Mouse (Mus musculus) right cerebral cortex, adult 18-20 months (tissue): ENCODE results near the gene Mvd.

Source experiments
- DNase-seq: peaks from one replicate; pipeline ENCODE4 v3.0.0; 2022; ENCODE audit warnings: mixed read lengths

Gene Mvd

DNA sequence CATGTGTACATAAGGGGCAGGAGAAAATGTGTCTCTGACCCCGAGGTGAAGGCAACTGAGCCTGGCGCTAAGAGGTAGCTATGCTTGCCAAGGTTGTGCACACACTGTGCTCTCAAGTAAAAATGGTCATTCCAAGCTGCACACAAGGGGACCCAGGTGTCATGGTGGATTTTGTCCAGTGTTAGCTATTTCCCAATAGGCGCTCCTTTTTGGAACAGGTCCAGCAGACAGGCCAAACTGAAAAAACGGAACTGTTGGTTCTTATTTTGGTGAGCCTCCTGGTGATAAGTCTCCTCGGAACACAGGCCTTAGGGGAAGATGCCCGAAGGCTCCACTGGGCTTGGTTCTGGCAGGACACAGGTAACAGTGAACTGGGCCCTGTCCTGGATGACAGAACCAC, 11.2 kb upstream of the Mvd start:
- no peak for DNase-seq

DNA sequence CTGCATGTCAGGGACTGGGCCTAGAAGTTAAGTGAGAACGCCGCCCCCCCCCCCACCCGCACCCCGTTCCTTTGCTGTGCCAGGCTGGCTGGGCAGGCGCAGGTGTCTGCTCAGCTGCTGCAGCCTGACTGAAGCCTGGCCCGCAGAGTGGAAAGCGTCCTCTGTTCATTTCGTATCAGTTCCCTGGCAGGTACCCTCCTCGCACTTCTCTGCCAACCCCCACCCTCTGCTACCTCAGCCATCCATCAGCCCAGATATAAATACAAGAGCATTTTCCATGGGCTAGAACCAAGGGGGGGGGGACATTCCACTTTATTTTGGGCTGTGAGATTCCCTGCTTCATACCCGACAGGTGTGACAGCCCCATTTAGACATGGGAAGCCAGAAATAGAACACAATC, 8.9 kb upstream of the Mvd start:
- DNase-seq: no peak

GRCm38 (mm10) chr8:122451161-122451703, 8.0 kb upstream of the Mvd start:
- DNase-seq: no peak

DNA sequence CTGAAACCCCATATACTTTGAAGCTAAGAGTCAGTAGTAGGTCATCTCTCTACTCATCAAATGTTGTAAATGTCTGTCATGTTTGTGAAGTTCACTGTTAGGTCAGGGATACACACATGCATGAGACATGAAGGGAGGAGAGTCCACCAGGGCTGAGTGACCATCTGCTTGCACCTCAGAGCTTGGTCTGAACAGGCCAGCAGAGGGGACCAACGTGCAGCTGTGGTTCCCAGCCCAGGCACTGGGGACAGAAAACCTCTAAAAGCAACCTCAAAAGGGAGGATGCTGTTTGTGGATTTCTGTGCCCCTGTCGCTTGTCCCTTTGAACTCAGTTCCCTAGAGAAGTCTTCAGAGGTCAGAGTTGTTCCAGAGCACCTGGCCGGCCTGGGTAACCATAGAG, 2.0 kb upstream of the Mvd start:
- DNase-seq: no peak

DNA sequence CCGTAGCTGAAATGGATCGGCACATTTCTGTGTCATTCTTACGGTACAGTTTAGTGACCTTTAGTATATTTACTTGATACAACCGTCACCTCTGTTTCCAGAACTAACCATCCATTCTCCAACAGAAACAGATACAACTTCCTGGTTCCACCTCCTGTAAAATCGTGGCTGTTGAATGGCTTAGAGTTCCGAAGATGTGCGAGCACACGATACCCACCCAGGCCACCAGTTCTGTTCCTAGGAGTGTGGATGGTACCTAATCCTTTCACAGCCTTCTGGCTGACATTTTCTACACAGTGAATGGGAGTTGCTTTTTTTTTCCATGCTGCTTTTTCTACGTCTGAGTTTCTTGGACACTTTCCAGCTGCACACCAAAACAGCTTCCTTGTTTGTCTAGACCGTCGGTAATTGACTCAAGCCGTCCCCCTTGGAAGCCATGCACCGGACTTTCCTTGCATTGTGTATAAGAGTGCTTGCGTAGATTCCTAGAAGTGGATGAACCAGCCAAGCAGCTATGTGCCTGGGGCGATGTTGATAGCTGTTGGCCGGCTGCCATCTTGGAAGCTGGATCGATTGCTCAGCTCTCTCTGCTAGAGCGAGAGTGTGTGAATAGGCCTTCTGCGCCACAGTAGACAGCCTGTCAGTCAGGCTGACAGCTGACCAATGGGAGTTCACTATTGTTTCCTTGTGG, 981 bp upstream of the Mvd start:
- peak; percentile 84 for DNase-seq

- no peak for DNase-seq
Observed at GRCm38 (mm10) chr8:122442781-122443180, 441 bp downstream of the Mvd start.

DNA sequence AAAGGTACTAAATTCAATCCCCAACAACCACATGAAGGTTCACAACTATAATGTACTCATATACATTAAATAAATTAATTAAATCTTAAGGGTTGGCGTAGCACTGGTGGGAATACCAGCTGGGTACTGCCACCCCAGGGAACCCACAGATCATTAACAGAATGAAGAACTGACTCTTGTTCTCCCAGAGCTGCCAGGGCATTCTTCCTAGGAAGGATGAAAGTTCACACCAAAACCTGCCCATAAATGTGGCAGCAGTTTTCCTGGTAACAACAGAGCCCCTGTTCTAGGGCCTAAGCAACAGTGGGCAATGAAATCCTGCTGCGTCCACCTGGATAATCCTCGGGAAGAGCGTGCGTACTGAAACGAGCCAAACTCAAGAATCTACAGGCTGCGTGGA, 866 bp downstream of the Mvd start:
- DNase-seq: no peak

GRCm38 (mm10) chr8:122441326-122441725, 1.9 kb downstream of the Mvd start:
- no peak for DNase-seq

- DNase-seq: no peak
Observed at GRCm38 (mm10) chr8:122439336-122439735, 3.9 kb downstream of the Mvd start.

DNA sequence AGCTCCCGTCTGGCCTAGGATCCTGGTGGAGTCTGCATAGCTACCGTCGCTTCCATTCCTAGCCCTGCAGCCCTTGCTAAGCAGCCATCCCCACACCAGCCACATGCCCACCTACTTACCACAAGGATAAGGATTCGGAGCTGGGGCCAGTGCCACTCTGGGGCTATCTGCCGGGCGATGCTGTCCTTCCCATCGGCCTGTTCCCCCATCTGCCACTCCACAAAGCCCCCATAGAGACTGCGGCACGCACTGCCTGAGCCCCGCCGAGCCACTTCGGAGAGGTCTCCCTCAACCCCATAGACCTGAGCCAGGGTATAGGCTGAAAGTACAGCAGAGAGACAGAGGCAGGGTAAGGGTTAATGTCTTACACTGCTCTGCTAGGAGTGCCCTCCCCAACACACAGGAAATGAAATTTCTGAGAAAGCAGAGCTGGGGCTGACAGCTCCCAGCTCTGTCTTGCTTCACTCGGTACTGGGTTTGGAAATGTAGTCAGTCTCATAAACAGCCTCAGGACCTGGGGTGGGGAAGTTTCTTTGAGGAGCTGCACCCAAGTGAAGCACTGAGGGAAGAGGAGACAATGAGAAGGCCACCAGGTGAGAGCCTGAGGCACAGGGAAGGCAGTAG, 5.4 kb downstream of the Mvd start:
- no peak for DNase-seq

DNA sequence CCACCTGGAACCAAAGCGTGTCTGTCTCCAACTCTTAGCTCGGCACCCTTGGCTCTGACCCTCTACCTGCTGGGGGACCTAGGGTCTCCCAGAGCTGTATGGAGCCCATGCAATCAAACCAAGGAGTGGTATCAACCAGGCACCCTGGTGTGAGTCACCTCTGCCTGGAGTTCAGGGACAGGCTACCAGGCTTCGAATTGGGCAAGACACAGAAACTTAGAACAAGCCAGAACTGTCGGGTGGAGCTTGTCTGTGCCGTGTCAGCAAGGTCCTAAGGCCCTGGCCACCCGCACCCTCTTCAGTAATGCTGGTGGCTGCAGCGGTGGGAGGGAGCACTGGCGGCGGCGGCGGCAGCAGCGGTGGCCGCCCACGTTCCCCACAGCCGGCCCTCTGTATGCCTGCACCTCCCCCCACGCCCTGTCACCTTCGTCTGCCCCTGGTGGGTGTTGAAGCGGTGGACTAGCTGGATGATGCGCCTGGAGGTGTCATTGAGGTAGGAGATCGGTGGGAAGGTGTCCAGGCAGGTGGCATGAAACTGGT, 6.6 kb downstream of the Mvd start:
- no peak for DNase-seq

- no peak for DNase-seq
Observed at GRCm38 (mm10) chr8:122436146-122436545, 7.1 kb downstream of the Mvd start.

DNA sequence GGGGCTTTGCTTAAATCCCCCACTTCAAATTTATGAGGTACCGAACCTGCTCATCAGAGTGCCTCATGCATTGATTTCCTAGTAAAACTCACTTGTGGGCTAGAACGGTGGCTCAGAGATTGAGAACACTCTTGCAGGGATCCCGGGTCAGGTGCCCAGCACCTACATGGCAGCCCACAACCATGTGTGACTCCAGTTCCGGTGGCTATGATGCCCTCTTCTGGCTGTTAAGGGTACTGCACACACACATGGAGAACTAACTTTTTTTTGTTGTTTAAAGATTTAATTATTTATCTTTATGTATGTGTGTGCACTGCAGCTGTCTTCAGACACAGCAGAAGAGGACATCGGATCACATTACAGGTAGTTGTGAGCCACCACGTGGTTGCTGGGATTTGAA, 7.8 kb downstream of the Mvd start:
- no peak for DNase-seq

- no peak for DNase-seq
Observed at GRCm38 (mm10) chr8:122433269-122433905, 9.8 kb downstream of the Mvd start.

DNA sequence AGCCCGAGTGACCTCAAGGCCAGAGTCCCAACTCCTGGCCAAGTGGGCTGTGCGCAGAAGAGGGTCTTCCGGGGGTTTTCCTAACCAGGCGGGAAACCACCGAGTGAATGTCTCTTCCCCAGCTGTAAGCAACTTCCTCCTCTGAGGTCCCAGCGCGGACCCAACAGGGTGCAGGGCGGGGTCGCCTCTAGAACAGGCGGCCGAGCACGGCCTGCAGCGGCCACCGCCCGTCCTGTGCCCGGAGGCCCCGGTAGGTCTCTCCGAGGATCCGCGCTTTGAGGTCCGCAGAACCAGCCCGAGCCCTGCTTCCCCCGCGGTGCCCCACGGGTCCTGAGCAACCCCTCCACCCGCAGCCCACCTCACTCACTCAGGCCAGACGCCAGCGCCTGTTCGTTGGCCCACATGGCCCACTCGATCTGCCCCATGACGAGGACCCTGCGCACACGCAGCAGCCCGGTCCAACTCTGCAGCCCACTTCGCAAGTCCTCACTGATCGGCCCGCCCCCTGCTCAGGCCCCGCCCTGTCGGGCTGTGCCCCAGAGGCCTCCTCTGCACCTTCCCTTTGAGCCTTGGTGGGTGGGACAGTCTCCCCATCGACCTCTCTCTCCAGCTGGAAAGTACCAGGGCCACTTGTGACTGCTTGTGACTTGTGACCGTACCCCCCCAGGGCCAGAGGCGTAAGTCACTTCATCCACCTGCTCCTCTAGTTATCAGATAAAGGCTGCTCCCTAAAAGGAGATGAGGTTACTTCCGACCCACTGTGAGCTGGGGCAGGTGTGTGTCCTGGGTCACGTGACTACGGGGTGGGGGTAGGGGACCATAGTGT, 10.6 kb downstream of the Mvd start, which contains the start of gene Cyba:
TSS of gene Cyba (minus strand) at position 488 of the 826 bp plus-strand sequence.
- no peak for DNase-seq

DNA sequence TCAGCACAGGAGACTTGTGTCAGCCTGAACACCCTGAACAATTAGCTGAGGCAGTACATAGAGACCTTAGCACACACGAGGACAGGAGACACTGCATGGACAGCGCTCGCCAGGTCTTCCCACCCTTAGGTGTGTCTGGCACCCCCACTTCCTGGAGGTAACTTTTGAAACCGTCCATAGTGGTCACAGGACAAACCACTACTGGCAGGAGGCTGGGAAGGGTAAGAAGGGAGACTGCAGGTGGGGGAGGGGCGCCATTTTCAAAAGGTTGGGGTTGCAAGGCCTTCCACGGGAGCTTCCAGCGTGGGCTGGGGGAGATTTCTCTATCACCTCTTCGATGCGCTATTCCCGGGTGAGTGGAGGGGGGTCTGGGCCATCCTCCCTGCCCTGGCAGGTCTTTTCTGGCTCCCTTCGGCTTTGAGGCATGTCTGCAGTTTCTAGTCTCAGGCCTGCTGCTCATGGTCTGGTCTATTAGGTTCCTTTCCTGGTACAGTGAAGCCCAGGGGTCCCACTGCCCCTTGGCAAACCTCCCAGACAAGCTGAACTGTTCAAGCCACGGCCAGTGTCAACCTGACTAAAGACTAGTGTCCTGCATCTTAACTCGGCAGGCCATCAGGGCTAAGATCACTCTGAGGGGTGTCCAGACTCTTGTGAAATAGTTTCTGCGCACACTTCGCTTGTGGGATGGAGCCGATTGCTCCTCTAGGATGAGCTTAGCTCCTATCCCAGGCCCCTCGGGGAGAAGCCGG, 11.4 kb downstream of the Mvd start:
- no peak for DNase-seq

GRCm38 (mm10) chr8:122430646-122431045, 12.6 kb downstream of the Mvd start:
- DNase-seq: no peak

GRCm38 (mm10) chr8:122430058-122430636, 13.1 kb downstream of the Mvd start:
- DNase-seq: peak; percentile 33

DNA sequence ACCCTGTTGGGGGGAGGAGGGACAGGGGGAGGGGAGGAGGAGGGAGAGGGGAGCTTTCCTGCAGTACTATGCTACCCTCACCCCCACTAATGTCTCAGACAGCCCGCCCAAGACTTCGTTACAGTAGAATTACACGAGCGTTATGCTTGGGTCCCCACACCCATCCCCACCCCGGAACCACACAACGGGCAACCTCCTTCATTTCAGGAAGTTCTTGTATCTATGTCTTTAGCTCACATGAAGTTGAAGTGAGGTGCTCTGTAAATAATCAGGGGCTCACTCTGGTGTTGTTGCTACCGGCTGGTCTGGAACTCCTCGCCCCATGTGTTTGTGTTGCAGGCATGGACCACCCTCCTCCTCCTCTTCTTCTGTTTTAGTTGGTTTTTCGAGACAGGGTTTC, 15.1 kb downstream of the Mvd start:
- DNase-seq: no peak

DNA sequence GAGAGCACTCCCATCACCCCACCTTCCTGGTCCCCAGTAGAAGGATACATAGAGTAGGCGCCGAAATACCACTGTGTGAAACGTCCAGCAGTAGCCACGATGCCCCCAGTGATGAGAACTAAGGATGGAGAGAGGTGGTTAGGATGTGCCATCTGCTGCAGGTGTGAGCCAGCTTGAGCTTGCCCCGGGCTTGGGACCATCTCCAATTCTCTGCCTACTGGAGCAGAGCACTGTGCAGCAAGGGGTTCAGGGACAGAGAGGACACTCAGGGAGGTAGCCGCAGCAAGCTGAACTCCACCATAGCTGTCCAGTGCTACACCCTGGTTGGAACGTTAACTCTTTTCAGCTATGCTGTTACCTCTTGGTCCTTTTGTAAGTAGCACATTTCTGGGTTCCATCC, 15.6 kb downstream of the Mvd start:
- DNase-seq: no peak

DNA sequence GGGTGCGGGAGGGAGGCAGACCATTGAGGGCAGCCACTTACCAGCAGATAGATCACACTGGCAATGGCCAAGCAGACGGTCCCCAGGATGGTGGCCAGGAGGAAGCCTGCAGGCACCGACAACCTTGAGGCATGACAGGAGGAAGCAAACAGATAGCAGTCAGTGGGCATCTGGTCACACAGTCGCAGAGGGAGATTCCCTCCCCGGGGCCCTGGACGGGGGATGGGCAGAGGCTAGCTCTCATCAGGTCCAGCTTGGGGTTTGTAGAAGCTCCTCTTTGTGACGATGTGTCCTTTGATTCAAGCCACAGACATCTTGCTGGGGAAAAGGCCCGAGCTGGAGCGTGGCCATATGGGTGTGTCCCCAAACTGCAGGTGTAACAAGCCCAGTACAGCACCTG, 17.1 kb downstream of the Mvd start:
- DNase-seq: no peak

GRCm38 (mm10) chr8:122423659-122424058, 19.6 kb downstream of the Mvd start:
- no peak for DNase-seq
